ENCODE assay signal across 8 mouse cellular contexts in genomic region chr11:88070392-88070791, GRCm38 (mm10). TPM values are rescaled to one million over a fixed set of nuclear protein-coding genes. Genes with fewer than 3 reads are reported as not detected.
DNase-seq lines count a peak whose midpoint lies in the region; ATAC-seq and TF ChIP-seq lines count a peak whose summit lies in the region.

No protein-coding gene starts in this region.

- peak overlapping the region; percentile 29; the same call in 1 of the 2 replicates for H3K9ac ChIP-seq in kidney, embryonic 14.5 days (ENCODE audit: low read depth, low read length)
- H3K9ac ChIP-seq in intestine, postnatal 0 days (ENCODE audit: low read depth, low read length): no peak overlapping the region
- H3K9ac ChIP-seq in neural tube, embryonic 12.5 days: peak overlapping the region; percentile 42

- peak overlapping the region; percentile 84; the same call in 1 of the 2 replicates for H3K4me3 ChIP-seq in kidney, embryonic 14.5 days (ENCODE audit: low read length)
- no peak overlapping the region for H3K4me3 ChIP-seq in kidney, adult 2 months (ENCODE audit: insufficient read depth, low read depth, low read length)
- H3K4me3 ChIP-seq in embryonic fibroblast, embryonic 13.5 days (ENCODE audit: insufficient read depth, low read length): peak overlapping the region; percentile 99
- no peak overlapping the region for H3K4me3 ChIP-seq in intestine, postnatal 0 days (ENCODE audit: low read depth, low read length)
- peak overlapping the region; percentile 31 for H3K4me3 ChIP-seq in neural tube, embryonic 12.5 days

- WGBS in kidney, embryonic 14.5 days: 29% methylated on average over 4 of the region's 4 CpGs
- 19% methylated on average over 4 of the region's 4 CpGs for WGBS in kidney, adult 2 months
- WGBS in intestine, postnatal 0 days: 28% methylated on average over 4 of the region's 4 CpGs
- WGBS in neural tube, embryonic 12.5 days: 22% methylated on average over 4 of the region's 4 CpGs

- no peak for TF ChIP-seq POLR2A in kidney, adult 2 months (IDR thresholded peaks at IDR 0.05; ENCODE audit: low read depth, low read length)
- no peak for TF ChIP-seq POLR2A in embryonic fibroblast, embryonic 13.5 days (IDR thresholded peaks at IDR 0.05; ENCODE audit: low read depth, low read length)

- no peak for TF ChIP-seq CTCF in kidney, adult 2 months (conservative IDR thresholded peaks at IDR 0.05; ENCODE audit: insufficient read depth, insufficient read length, low read depth, low read length)
- no peak for TF ChIP-seq CTCF in embryonic fibroblast, embryonic 13.5 days (IDR thresholded peaks at IDR 0.05; ENCODE audit: borderline replicate concordance, insufficient read depth, low read length)
- no peak for TF ChIP-seq CTCF in intestine, postnatal 0 days (IDR thresholded peaks at IDR 0.05; ENCODE audit: low read depth)

- DNase-seq in kidney, adult 2 months: no peak
- DNase-seq in urinary bladder, postnatal 10 days (ENCODE audit: low spot score): no peak
- DNase-seq in kidney, postnatal 36 days: no peak
- no peak for DNase-seq in cerebellum, adult 9-10 months

- peak overlapping the region; percentile 80 for H3K4me2 ChIP-seq in kidney, embryonic 14.5 days (replicated peaks; ENCODE audit: low read depth, low read length)
- H3K4me2 ChIP-seq in intestine, postnatal 0 days (replicated peaks; ENCODE audit: low read depth): peak overlapping the region; percentile 92; the same call in 1 of the 2 replicates
- H3K4me2 ChIP-seq in neural tube, embryonic 12.5 days (replicated peaks): peak overlapping the region; percentile 74

- no peaks in the 10 kb centered on the region for H3K9me3 ChIP-seq in kidney, embryonic 14.5 days (ENCODE audit: control insufficient read depth, low read length)
- no peaks in the 10 kb centered on the region for H3K9me3 ChIP-seq in intestine, postnatal 0 days (ENCODE audit: control insufficient read depth)
- H3K9me3 ChIP-seq in neural tube, embryonic 12.5 days: no peaks in the 10 kb centered on the region

- ATAC-seq in kidney, embryonic 14.5 days (ENCODE audit: low FRiP score, low TSS enrichment): no peak
- ATAC-seq in intestine, postnatal 0 days: no peak
- no peak for ATAC-seq in neural tube, embryonic 12.5 days (ENCODE audit: low FRiP score, low read depth)

- peaks cover 20% of the 10 kb centered on the region for H3K4me1 ChIP-seq in kidney, embryonic 14.5 days (ENCODE audit: control insufficient read depth, insufficient read depth, low read length)
- H3K4me1 ChIP-seq in kidney, adult 2 months (ENCODE audit: control insufficient read depth, insufficient read depth, low read length): peaks cover 14% of the 10 kb centered on the region
- peaks cover 13% of the 10 kb centered on the region for H3K4me1 ChIP-seq in embryonic fibroblast, embryonic 13.5 days (ENCODE audit: control insufficient read depth, insufficient read depth, low read length)
- H3K4me1 ChIP-seq in intestine, postnatal 0 days (replicated peaks; ENCODE audit: control insufficient read depth, insufficient read depth, low read length): no peaks in the 10 kb centered on the region
- peaks cover 47% of the 10 kb centered on the region for H3K4me1 ChIP-seq in neural tube, embryonic 12.5 days

- H3K27me3 ChIP-seq in kidney, embryonic 14.5 days (ENCODE audit: control insufficient read depth, insufficient read depth, low read length): no peaks in the 10 kb centered on the region
- no peaks in the 10 kb centered on the region for H3K27me3 ChIP-seq in kidney, adult 2 months (replicated peaks; ENCODE audit: control insufficient read depth, insufficient read depth, low read length)
- H3K27me3 ChIP-seq in intestine, postnatal 0 days (replicated peaks; ENCODE audit: control insufficient read depth, insufficient read depth, low read length): no peaks in the 10 kb centered on the region
- no peaks in the 10 kb centered on the region for H3K27me3 ChIP-seq in neural tube, embryonic 12.5 days (replicated peaks)

- peaks cover 24% of the 10 kb centered on the region; the same call in 1 of the 2 replicates for H3K36me3 ChIP-seq in kidney, embryonic 14.5 days (ENCODE audit: control insufficient read depth, insufficient read depth, low read length)
- H3K36me3 ChIP-seq in kidney, adult 2 months (ENCODE audit: control insufficient read depth, insufficient read depth, low read length): peaks cover 2% of the 10 kb centered on the region; the same call in 1 of the 2 replicates
- H3K36me3 ChIP-seq in intestine, postnatal 0 days (ENCODE audit: control insufficient read depth, insufficient read depth): peaks cover 12% of the 10 kb centered on the region
- H3K36me3 ChIP-seq in neural tube, embryonic 12.5 days: peaks cover 20% of the 10 kb centered on the region

- H3K27ac ChIP-seq in kidney, embryonic 14.5 days (ENCODE audit: low read depth, low read length): no peak overlapping the region
- no peak overlapping the region for H3K27ac ChIP-seq in kidney, adult 2 months (ENCODE audit: insufficient read depth, low read depth, low read length)
- H3K27ac ChIP-seq in embryonic fibroblast, embryonic 13.5 days (ENCODE audit: insufficient read depth, low read length): peak overlapping the region; percentile 84
- no peak overlapping the region for H3K27ac ChIP-seq in intestine, postnatal 0 days (ENCODE audit: low read depth, low read length)
- H3K27ac ChIP-seq in neural tube, embryonic 12.5 days: no peak overlapping the region

RNA-seq across cellular contexts. Expression of gene Vezf1, which starts 2.3 kb away (rescaled TPM):
- polyA plus RNA-seq in kidney, embryonic 14.5 days (2014; fragmentation: Nextera tagmentation; extraction: Ambion mirVana): 39.4 and 50.7 TPM in 2 replicates
- 17.9 and 21.4 TPM in 2 replicates for polyA plus RNA-seq in kidney, adult 2 months (2012; rRNA removed)
- polyA plus RNA-seq in embryonic fibroblast, embryonic 13.5 days (2011; ENCODE audit: insufficient read length, low read depth, missing spikeins): 44.6 and 46.1 TPM in 2 replicates
- polyA plus RNA-seq in intestine, postnatal 0 days (2015; fragmentation: Nextera tagmentation; extraction: Ambion mirVana): 16.8 and 18.7 TPM in 2 replicates
- polyA plus RNA-seq in neural tube, embryonic 12.5 days (2016; fragmentation: Nextera tagmentation; extraction: Ambion mirVana): 73.9 and 84.7 TPM in 2 replicates

RNA-seq across cellular contexts. Expression of gene Srsf1, which starts 23.2 kb away (rescaled TPM):
- polyA plus RNA-seq in kidney, embryonic 14.5 days (2014; fragmentation: Nextera tagmentation; extraction: Ambion mirVana): 273 and 432 TPM in 2 replicates
- 56.6 and 59.8 TPM in 2 replicates for polyA plus RNA-seq in kidney, adult 2 months (2012; rRNA removed)
- 291 and 361 TPM in 2 replicates for polyA plus RNA-seq in embryonic fibroblast, embryonic 13.5 days (2011; ENCODE audit: insufficient read length, low read depth, missing spikeins)
- 70.7 and 73.2 TPM in 2 replicates for polyA plus RNA-seq in intestine, postnatal 0 days (2015; fragmentation: Nextera tagmentation; extraction: Ambion mirVana)
- polyA plus RNA-seq in neural tube, embryonic 12.5 days (2016; fragmentation: Nextera tagmentation; extraction: Ambion mirVana): 446 and 488 TPM in 2 replicates

RNA-seq across cellular contexts. Expression of gene Cuedc1, which starts 27.5 kb away (rescaled TPM):
- polyA plus RNA-seq in kidney, embryonic 14.5 days (2014; fragmentation: Nextera tagmentation; extraction: Ambion mirVana): 13.2 and 17.0 TPM in 2 replicates
- 16.5 and 18.5 TPM in 2 replicates for polyA plus RNA-seq in kidney, adult 2 months (2012; rRNA removed)
- 29.6 and 31.8 TPM in 2 replicates for polyA plus RNA-seq in embryonic fibroblast, embryonic 13.5 days (2011; ENCODE audit: insufficient read length, low read depth, missing spikeins)
- polyA plus RNA-seq in intestine, postnatal 0 days (2015; fragmentation: Nextera tagmentation; extraction: Ambion mirVana): 7.1 and 10.1 TPM in 2 replicates
- polyA plus RNA-seq in neural tube, embryonic 12.5 days (2016; fragmentation: Nextera tagmentation; extraction: Ambion mirVana): 50.2 and 50.7 TPM in 2 replicates

Comparison
In these comparisons a context has a peak if more than half of its experiments do, and no peak if none do; other contexts are left out.
1. H3K4me3 ChIP-seq: peak in kidney, embryonic 14.5 days (single experiment), embryonic fibroblast, embryonic 13.5 days (single experiment) and neural tube, embryonic 12.5 days (single experiment); none in kidney, adult 2 months (single experiment) and intestine, postnatal 0 days (single experiment).
2. Peak in every context shown above with its lines, with median percentiles within 50 percentile points of each other: H3K4me2 ChIP-seq.